Mouse (Mus musculus): ENCODE data around the gene Gm49342.
"Not testable (repeated sequence)": the region's sequence is repeated elsewhere in the genome, so short reads cannot be mapped to it uniquely, and the experiment has no call there.

Gm49342 gene

GRCm38 (mm10) chr14:50978451-50978850, 34.1 kb downstream of the Gm49342 start:
- DNase-seq (ENCODE audit: extremely low spot score, low spot score) = not testable (repeated sequence)

GRCm38 (mm10) chr14:50979631-50980030, 35.3 kb downstream of the Gm49342 start:
- DNase-seq (ENCODE audit: extremely low spot score, low spot score) = no peak

DNA sequence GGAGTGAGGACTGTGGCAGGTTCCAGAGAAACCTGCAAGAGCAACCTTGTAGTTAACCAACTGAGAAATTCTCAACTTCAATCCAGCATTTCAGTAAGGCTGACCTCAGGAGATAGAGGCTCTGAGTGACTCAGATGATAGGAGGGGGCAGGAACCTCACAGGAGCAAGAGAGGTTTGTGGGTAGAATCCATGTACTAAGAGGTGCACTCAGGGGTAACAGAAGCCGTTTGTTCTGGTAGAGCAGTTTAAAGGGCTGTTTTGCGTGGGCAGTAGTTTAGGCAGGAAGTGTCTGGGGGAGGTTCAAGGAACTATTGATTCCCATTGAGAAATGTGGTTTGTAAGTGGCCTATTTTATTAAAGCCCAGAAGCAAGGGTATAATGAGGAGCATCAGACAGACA, 36.9 kb downstream of the Gm49342 start:
- no peak for DNase-seq (ENCODE audit: extremely low spot score, low spot score)

GRCm38 (mm10) chr14:50981837-50982236, 37.5 kb downstream of the Gm49342 start:
- no peak for DNase-seq (ENCODE audit: extremely low spot score, low spot score)

- DNase-seq (ENCODE audit: extremely low spot score, low spot score) = no peak
Observed at GRCm38 (mm10) chr14:50987668-50988067, 43.4 kb downstream of the Gm49342 start.

DNA sequence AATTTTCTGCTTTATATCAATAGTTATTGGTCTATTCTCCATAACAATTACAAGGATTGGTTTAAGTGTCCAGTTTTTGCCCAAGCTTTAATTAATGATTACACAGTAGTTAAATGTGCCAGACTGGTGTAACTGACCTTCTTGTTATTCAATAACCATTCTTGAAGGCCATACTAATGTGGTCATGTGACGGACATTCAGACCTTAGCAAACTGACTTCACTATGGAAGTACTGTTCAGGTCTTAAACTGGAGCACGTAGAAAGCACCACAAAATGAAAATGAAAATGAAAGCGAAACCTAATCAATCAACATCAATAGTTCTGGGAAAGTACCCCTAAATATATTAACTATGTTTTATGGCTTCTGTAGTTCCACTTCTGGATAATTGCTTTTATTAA, 46.7 kb downstream of the Gm49342 start:
- no peak for DNase-seq (ENCODE audit: extremely low spot score, low spot score)

DNA sequence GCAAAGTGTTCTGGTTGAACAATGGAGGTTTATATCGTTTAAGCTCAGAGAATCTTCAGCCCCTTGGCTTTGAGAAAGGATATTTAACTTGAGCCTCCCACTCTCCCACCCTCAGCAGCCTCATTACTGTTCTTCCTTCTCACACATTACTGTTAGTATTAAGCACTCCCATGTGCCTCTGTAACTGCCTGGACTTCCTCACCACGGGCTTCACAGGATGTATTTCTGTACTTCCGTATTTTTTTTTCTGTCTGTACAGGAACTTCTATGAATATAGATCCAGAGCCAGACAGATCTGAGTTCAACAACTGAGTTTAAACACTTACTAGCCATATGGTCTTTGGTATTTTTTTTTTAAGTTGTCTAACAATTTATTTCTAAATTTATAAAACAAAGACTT, 52.8 kb downstream of the Gm49342 start:
- DNase-seq (ENCODE audit: extremely low spot score, low spot score) = no peak

DNA sequence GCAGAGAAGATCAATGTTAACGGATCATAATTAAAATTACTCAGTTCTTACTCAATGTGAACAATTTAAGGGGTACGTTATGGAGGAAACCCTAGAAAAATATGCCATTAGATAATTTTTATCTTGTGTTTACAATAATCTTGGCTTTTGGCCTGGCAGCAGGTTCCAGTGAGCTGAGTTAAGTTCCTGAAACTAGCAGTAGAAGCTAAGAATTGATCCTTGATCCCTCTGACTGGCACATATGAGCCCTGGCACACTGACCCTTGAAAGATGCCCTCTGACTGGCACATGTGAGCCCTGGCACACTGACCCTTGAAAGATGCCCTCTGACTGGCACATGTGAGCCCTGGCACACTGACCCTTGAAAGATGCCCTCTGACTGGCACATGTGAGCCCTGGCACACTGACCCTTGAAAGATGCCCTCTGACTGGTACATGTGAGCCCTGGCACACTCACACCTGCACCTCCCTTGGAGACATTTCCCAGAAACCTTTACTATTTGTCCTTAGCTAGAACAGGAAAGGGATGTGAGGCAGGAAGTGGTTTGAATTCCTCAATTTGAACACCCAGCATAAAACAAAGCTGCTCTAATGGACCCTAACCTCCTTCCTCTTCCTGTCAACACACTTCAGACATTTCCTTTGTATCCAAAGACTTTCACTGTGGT, 53.8 kb downstream of the Gm49342 start:
- no peak for DNase-seq (ENCODE audit: extremely low spot score, low spot score)

- DNase-seq (ENCODE audit: extremely low spot score, low spot score) = no peak
Observed at GRCm38 (mm10) chr14:51007152-51007801, 63.0 kb downstream of the Gm49342 start, which contains the start of gene Rnase10. TSS of gene Rnase10 (plus strand) at chr14:51007751.

DNA sequence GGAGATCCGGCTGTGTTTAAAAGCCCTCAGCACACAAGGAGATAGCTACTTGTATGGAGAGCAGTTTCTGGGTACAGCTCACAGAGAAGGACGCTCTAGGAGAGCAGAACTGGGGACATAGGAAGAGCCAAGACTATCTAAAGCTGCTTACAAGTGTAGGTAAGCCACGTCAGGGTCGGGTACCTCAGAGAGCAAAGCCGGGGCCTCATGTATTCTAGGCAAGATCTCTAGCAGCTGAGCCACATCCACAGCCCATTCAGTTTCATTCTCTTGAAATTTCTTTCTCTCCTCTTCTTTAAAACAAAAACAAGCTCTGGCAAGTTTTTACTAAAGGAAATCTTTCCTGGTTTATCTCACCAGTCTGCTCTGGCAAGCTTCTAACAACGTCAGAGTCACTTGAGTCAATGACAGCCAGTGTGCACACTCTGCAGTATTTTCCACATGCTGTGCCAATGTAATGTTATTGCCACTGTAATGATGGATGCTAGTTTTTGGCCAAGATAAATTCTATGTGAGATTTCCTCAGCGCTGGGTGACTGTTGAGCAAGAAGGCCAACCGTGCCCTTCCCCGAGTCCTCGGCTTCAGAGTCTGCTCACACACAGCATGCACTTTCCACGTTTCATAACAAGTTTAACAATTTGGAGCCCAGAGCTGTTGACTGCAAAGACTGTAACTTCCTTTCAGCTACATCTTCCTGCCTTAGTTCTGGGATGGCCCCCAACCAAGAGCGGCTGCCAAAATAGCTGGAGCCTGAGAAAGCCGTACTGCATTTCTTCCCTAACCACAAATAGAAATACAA, 63.8 kb downstream of the Gm49342 start:
- no peak for DNase-seq (ENCODE audit: extremely low spot score, low spot score)

DNA sequence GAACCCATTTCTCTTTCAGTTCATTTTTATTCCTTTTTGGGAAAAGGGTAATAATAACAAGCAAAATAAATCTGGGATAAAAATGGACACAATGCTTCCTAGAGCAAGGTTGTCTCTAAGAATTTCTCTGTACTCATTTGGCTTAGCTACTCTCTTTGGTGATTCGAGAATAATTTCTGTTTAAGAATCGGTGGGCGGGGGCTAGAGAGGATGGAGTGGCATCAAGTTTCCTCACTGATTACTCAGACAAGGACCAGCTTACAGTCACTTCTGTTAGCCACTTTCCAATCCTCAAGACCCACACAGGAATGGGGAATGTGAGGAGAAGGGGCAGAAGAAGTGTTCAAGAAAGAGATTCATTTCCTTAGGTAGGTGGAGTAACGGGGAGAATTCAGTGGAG, 64.5 kb downstream of the Gm49342 start:
- no peak for DNase-seq (ENCODE audit: extremely low spot score, low spot score)

DNA sequence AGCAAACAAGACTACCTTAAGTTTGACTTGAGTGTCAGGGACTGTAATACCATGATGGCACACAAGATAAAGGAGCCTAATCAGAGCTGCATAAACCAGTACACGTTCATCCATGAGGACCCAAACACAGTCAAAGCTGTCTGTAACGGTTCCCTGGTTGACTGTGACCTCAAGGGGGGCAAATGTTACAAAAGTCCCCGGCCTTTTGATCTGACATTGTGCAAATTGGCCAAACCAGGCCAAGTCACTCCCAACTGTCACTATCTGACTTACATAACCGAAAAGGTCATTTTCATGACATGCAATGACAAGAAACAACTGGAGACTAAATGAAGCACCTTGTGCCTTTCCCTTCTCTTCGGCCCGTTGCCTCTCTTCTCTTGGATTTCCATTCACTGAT, 65.3 kb downstream of the Gm49342 start:
- no peak for DNase-seq (ENCODE audit: extremely low spot score, low spot score)

All from neural tube, embryonic 10.5 days (tissue).